Mouse (Mus musculus) C2C12 (cell line): ENCODE data around the gene Myo1b. TPM values are rescaled to one million over a fixed set of nuclear protein-coding genes. Genes with fewer than 3 reads are reported as not detected.

Source experiments
- H3K27me3 ChIP-seq: one replicate; pipeline ENCODE4 v1.6.1; 2011; ENCODE audit not compliant: control insufficient read depth, insufficient read depth, insufficient read length
- H3K36me3 ChIP-seq: one replicate; pipeline ENCODE4 v1.6.1; 2011; ENCODE audit not compliant: control insufficient read depth, insufficient read depth
- H3K4me3 ChIP-seq: one replicate; pipeline ENCODE4 v1.5.1; 2011; ENCODE audit warnings: mild to moderate bottlenecking, control low read depth; ENCODE audit not compliant: poor library complexity, insufficient read depth, severe bottlenecking
- H3K79me2 ChIP-seq: one replicate; pipeline ENCODE4 v1.6.1; 2011; ENCODE audit not compliant: control insufficient read depth, insufficient read depth
- H3K79me3 ChIP-seq: one replicate; pipeline ENCODE4 v1.6.1; 2011; ENCODE audit warnings: low read depth, control low read depth
- H3ac ChIP-seq: one replicate; pipeline ENCODE3; 2011; ENCODE audit warnings: low read depth; ENCODE audit not compliant: control insufficient read depth, insufficient read length
- CEBPB ChIP-seq: IDR thresholded peaks from one replicate; pipeline ENCODE4 v1.6.1; 2011; ENCODE audit warnings: low read depth, mild to moderate bottlenecking, control low read depth, moderate library complexity
- CTCF ChIP-seq: IDR thresholded peaks from one replicate; pipeline ENCODE4 v1.5.1; 2011; ENCODE audit not compliant: control insufficient read depth, insufficient read depth, insufficient read length
- FOSL1 ChIP-seq: IDR thresholded peaks from one replicate; pipeline ENCODE4 v1.8.0; 2011; ENCODE audit warnings: mild to moderate bottlenecking, low read length; ENCODE audit not compliant: poor library complexity, insufficient read depth, severe bottlenecking
- MAX ChIP-seq: IDR thresholded peaks from one replicate; pipeline ENCODE4 v1.6.1; 2011; ENCODE audit warnings: mild to moderate bottlenecking, control low read depth
- MYOD1 ChIP-seq: IDR thresholded peaks from one replicate; pipeline ENCODE4 v1.6.1; 2011; ENCODE audit warnings: low read depth; ENCODE audit not compliant: control insufficient read depth, insufficient read length
- MYOG ChIP-seq: IDR thresholded peaks from one replicate; pipeline ENCODE4 v1.6.1; 2011; ENCODE audit not compliant: control insufficient read depth, insufficient read length; ENCODE audit errors: extremely low read depth
- USF1 ChIP-seq: IDR thresholded peaks from one replicate; pipeline ENCODE4 v1.6.1; 2011; ENCODE audit warnings: low read depth, mild to moderate bottlenecking, control low read depth, moderate library complexity
- polyA plus RNA-seq: library from polyadenylated mRNA; unstranded; fragments of >200 nt; fragmentation: generic; extraction: Trizol; gene quantifications from one replicate; pipeline ENCODE4 v1.2.1, GENCODE M21; 2012; ENCODE audit warnings: missing spikeins

The Myo1b gene
- polyA plus RNA-seq, 1 experiment = 2.9 TPM

- Histone ChIP-seq H3K79me2 (peaks cover 15% of the 10 kb centered on the region), H3ac (no peak overlapping the region), H3K79me3 (peaks cover 4% of the 10 kb centered on the region), H3K27me3 (no peaks in the 10 kb centered on the region), H3K36me3 (no peaks in the 10 kb centered on the region), H3K4me3 (no peak overlapping the region)
- no peak for TF ChIP-seq CTCF
- no peak for TF ChIP-seq MAX
- no peak for TF ChIP-seq MYOG
- no peak for TF ChIP-seq FOSL1
- TF ChIP-seq MYOD1 = no peak
- TF ChIP-seq USF1 = no peak
- no peak for TF ChIP-seq CEBPB
Measured at GRCm38 (mm10) chr1:51894721-51895120, 21.1 kb downstream of the Myo1b start.

- H3K36me3 ChIP-seq = no peaks in the 10 kb centered on the region
- H3K27me3 ChIP-seq = no peaks in the 10 kb centered on the region
- no peak for TF ChIP-seq FOSL1
- TF ChIP-seq MYOG = no peak
- TF ChIP-seq MYOD1 = no peak
- no peak for TF ChIP-seq MAX
- TF ChIP-seq CTCF = no peak
- no peak for TF ChIP-seq USF1
- TF ChIP-seq CEBPB = no peak
- no peak overlapping the region for H3ac ChIP-seq
- peaks cover 15% of the 10 kb centered on the region for H3K79me2 ChIP-seq
- H3K4me3 ChIP-seq = no peak overlapping the region
- H3K79me3 ChIP-seq = peaks cover 3% of the 10 kb centered on the region
Measured at GRCm38 (mm10) chr1:51893521-51894355, 22.1 kb downstream of the Myo1b start.

GRCm38 (mm10) chr1:51892005-51892404, 23.9 kb downstream of the Myo1b start:
- TF ChIP-seq CTCF (no peak), CEBPB (no peak), MYOG (no peak), USF1 (no peak), MAX (no peak), FOSL1 (no peak), MYOD1 (no peak)
- Histone ChIP-seq H3K36me3 (no peaks in the 10 kb centered on the region), H3K79me3 (peaks cover 3% of the 10 kb centered on the region), H3K79me2 (peaks cover 15% of the 10 kb centered on the region), H3K27me3 (no peaks in the 10 kb centered on the region), H3K4me3 (no peak overlapping the region), H3ac (no peak overlapping the region)

- Histone ChIP-seq H3K79me3 (peaks cover 3% of the 10 kb centered on the region), H3K79me2 (no peaks in the 10 kb centered on the region), H3K36me3 (no peaks in the 10 kb centered on the region), H3ac (no peak overlapping the region), H3K27me3 (no peaks in the 10 kb centered on the region), H3K4me3 (no peak overlapping the region)
- TF ChIP-seq MYOD1 = no peak
- no peak for TF ChIP-seq CEBPB
- no peak for TF ChIP-seq FOSL1
- TF ChIP-seq MYOG = no peak
- TF ChIP-seq CTCF = no peak
- TF ChIP-seq MAX = no peak
- TF ChIP-seq USF1 = no peak
Measured at GRCm38 (mm10) chr1:51888046-51888813, 27.6 kb downstream of the Myo1b start.

- no peak overlapping the region for H3ac ChIP-seq
- H3K79me2 ChIP-seq = no peaks in the 10 kb centered on the region
- no peaks in the 10 kb centered on the region for H3K79me3 ChIP-seq
- no peak for TF ChIP-seq CEBPB
- no peak for TF ChIP-seq MYOG
- TF ChIP-seq MAX = no peak
- TF ChIP-seq MYOD1 = no peak
- no peak for TF ChIP-seq FOSL1
- H3K27me3 ChIP-seq = no peaks in the 10 kb centered on the region
- H3K36me3 ChIP-seq = no peaks in the 10 kb centered on the region
- H3K4me3 ChIP-seq = no peak overlapping the region
Measured at GRCm38 (mm10) chr1:51885356-51885983, 30.4 kb downstream of the Myo1b start.
